Mouse (Mus musculus) liver, postnatal 0 days (tissue): ENCODE results near the gene Cox20.

Experiments used
- CTCF ChIP-seq: sonication (generic); IDR thresholded peaks from 2 replicates; pipeline ENCODE4 v1.5.1; 2016; ENCODE audit warnings: antibody characterized with exemption, low read depth
- EP300 ChIP-seq: IDR thresholded peaks from 2 replicates; pipeline ENCODE4 v1.6.1; 2016; ENCODE audit warnings: antibody characterized with exemption, low read depth, mild to moderate bottlenecking

DNA sequence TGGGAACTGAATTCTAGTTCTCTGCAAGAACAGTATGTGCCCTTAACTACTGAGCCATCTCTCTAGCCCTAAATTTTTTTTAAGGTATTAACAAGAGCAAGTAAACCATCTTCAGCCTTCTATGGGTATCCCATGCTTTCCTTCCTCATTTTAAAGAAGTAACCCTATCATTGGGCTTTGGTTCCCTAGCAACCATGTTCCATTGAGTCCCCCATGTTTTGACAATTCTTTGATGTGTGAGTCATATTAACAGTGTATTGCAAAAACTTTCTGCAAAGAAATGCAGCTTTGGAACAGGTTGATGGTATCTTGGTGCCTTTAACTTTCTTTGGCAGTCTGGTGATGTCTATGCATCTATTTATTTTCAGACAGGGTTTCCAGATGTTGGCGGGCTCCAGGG is 24.9 kb upstream of the Cox20 start:
- no peak for TF ChIP-seq EP300
- TF ChIP-seq CTCF: no peak
